Mouse (Mus musculus) spleen, embryonic (tissue): ENCODE data around the gene Vipas39.
"Not testable (repeated sequence)": the region's sequence is repeated elsewhere in the genome, so short reads cannot be mapped to it uniquely, and the experiment has no call there.

Experiments
- CTCF ChIA-PET: fragments of 350-600 bp; sonication (Branson Sonifier 250); formaldehyde crosslinking; loops from one replicate; lab custom pipeline; 2022; lab: Charles Lee

Vipas39 gene

GRCm38 (mm10) chr12:87266827-87267603 is 959 bp upstream of the Vipas39 start:
- CTCF ChIA-PET: interaction anchor here (1.3 kb wide), 1 partner anchor 66 kb away, joined by 3 read pairs; no protein-coding TSS in a partner anchor

DNA sequence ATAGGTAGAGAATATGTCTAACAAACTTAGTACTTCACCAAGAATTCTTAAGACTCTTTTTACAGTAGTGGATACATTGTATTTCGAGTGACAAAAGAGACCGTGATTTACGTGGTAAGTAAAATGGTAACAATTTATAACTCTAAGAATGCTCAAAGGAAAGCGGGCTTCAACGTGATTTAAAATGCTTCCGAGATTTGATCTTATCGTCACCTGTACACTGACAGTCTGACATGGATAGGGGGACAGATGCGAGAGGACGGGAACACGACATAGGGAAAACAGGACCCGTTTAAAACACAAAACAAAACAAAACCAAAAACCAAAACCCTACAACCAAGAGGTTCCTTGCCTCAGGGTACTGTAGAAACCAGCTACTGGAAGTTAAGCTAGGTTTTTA is 612 bp downstream of the Vipas39 start:
- CTCF ChIA-PET: interaction anchor here (0.6 kb wide), 1 partner anchor 13 kb away, joined by 14 read pairs; no protein-coding TSS in a partner anchor

- CTCF ChIA-PET: interaction anchor here (0.7 kb wide), 1 partner anchor 27 kb away, joined by 15 read pairs; no protein-coding TSS in a partner anchor
Observed at GRCm38 (mm10) chr12:87260562-87260961, 5.5 kb downstream of the Vipas39 start.

DNA sequence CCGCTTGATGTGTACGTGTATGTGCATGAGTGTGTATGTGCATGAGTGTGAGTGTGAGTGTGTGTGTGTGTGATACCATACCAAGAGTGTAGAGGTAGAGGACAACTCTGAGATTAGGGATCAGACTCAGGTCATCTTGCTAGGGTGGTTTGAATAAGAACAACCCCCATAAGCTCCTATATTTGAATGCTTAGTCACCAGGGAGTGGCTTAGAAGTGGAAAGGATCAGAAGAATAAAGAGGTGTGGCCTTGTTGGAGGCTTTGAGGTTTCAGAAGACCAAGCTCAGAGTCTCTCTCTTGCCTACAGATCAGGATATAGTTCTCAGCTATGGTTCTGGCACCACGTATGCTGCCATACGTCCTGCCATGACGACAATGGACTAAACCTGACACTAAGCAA is 9.4 kb downstream of the Vipas39 start:
- CTCF ChIA-PET: no interaction called here

GRCm38 (mm10) chr12:87253878-87254277 is 12.2 kb downstream of the Vipas39 start:
- CTCF ChIA-PET: no interaction called here

DNA sequence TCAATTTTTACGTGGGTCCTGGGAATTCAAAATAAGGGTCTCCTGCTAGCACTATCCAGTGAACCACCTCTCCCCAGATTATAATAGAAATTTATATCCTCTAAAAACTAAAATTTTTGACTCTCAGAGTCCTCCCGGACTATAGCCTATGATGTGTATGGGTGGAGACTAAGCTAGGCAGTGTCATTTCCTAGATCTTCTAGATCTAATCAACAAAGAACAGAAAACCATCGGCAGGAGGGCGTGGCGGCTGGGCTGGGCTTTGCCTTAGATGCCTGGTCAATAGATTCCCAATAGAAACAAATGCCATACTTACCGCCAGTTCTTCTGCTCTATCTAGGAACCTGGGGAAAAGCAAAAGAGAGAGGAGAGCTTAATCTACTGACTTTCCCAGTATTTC is 15.9 kb downstream of the Vipas39 start:
- CTCF ChIA-PET: no interaction called here

GRCm38 (mm10) chr12:87238632-87239031 is 27.4 kb downstream of the Vipas39 start, which contains the start of gene Noxred1:
Noxred1 (minus strand) TSS chr12:87238732.
- CTCF ChIA-PET: no interaction called here

- CTCF ChIA-PET: no interaction called here
Observed at GRCm38 (mm10) chr12:87236882-87237483, 29.1 kb downstream of the Vipas39 start.

GRCm38 (mm10) chr12:87230379-87230895 is 35.6 kb downstream of the Vipas39 start:
- CTCF ChIA-PET: no interaction called here

DNA sequence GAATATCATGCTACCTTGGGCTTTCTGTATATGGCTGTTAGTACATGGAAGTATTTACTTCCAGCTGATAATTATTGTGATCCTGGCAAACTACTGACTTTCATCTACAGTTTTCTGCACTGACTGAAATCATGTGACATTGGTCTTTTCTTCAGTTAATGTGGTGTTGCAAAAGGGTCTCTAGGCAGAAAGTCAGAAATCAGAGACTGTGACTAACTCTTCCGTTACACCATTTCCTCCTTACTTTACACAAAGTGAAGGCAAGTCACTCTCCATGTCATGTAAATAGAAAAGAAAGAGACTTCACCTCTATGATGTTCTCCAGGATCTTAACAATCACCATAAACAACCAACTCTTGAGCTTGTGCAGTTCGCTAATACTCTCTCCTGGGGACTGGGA is 36.4 kb downstream of the Vipas39 start:
- CTCF ChIA-PET: no interaction called here

DNA sequence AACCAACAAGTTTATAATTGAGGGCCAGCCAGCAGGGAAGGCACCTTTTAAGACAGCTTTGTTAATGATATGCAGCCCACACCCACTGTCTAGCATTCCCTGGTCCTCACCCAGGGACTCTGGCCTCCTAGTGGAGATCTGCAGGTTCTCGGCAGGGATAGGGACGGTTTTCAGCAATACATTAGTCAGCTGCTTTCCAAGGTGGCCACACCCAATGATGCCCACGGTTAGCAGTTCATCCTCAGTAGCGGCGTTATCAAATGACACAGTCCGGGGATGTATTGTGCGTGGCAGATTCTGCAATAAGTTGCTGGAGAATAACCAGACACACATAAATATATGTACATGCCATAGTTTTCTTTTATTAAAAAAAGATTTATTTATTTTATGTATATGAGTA is 39.3 kb downstream of the Vipas39 start:
- CTCF ChIA-PET: no interaction called here

GRCm38 (mm10) chr12:87224950-87225349 is 41.1 kb downstream of the Vipas39 start:
- CTCF ChIA-PET: no interaction called here

GRCm38 (mm10) chr12:87219362-87219761 is 46.7 kb downstream of the Vipas39 start:
- CTCF ChIA-PET: no interaction called here

GRCm38 (mm10) chr12:87217596-87217995 is 48.5 kb downstream of the Vipas39 start:
- CTCF ChIA-PET: no interaction called here

DNA sequence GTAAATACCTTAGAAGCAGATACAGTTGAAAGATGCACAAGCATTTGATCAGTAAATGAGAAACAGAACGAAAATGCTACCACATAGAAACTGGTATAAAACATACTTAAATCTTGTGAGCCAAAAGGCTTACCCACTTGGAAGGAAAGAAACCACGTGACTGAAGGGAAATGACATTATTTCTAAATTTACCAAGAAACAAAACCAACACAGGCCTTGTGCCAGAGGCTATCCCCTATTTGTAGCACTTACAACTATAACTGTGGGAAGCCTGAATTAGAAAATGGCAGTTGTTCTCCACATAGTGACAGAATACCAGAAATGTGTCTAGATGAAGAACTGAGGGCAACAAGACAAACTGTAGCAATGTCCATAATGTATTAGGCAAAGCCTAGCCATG is 50.0 kb downstream of the Vipas39 start:
- CTCF ChIA-PET: no interaction called here

GRCm38 (mm10) chr12:87212844-87213606 is 53.0 kb downstream of the Vipas39 start:
- CTCF ChIA-PET: no interaction called here

DNA sequence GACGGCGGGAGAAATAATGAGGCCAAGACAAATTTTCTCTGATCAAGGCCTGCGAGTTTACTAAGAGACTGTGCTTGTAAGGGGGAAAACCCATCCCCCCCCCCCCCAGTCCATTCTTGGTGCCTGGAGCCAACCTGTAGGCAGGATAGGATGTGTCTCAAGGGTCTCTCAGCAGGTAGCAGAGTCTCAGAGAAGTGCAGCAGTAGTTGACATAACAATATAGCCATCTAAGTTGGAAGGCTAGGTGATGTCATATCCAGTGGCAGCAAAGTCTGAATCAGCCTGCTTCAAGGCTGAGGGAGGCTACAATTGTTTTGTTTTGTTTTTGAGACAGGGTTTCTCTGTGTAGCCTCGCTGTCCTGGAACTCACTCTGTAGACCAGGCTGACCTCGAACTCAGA is 60.3 kb downstream of the Vipas39 start:
- CTCF ChIA-PET: not testable (repeated sequence)

GRCm38 (mm10) chr12:87201694-87202093 is 64.4 kb downstream of the Vipas39 start:
- CTCF ChIA-PET: interaction anchor here (0.9 kb wide), 1 partner anchor 65 kb away, joined by 3 read pairs; the partner anchor contains the start of genes Ahsa1 and Vipas39

DNA sequence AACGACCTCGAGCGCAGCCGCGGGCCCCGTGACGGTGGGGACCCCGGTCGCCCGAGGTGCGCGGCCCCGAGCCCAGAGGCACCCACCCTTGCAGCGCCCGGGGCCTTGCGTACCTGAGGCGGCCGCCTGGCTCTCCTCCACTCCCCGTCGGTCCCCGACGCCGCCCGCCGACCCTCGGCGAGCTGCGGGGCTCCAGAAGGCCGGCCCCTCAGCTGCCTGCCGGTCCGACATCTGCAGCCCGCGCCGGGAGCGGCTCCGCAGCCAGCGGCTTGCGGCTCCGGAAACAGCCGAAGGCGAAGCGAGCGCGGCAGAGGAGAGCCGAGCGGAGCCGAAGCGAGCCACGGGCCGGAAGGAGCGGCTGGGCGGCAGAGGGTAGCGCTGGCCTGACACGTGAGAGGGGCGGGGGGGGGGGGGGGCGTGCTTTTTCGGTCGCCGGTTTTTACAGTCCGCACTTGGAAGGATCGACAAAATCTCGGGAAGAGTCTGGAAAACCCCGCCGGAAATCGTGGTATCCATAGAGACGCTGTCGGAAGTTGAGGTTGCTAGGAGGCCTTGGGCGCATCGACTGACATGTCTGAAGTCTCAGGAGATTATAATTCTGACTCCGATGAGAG is 66.0 kb downstream of the Vipas39 start, which contains the start of gene Tmed8:
Tmed8 (minus strand) TSS at position 482 of the 614 bp plus-strand sequence.
- CTCF ChIA-PET: no interaction called here

- CTCF ChIA-PET: interaction anchor here (0.5 kb wide), 1 partner anchor 17 kb away, joined by 5 read pairs; no protein-coding TSS in a partner anchor
Observed at GRCm38 (mm10) chr12:87199206-87199972, 66.7 kb downstream of the Vipas39 start, which contains the start of gene Samd15. Samd15 (plus strand) TSS chr12:87199723.
